Mouse (Mus musculus) thymus, adult 2 months (tissue): ENCODE results near the gene Mad2l2. TPM values are rescaled to one million over a fixed set of nuclear protein-coding genes. Genes with fewer than 3 reads are reported as not detected.

Source experiments
- DNase-seq: peaks from one replicate; pipeline ENCODE4 v3.0.0; 2021
- H3K27ac ChIP-seq: fragments of 200-500 bp; 2 replicates; pipeline ENCODE4 v1.5.1; 2012; ENCODE audit warnings: low read length, control low read depth; ENCODE audit not compliant: control insufficient read depth, insufficient read depth
- H3K27me3 ChIP-seq: fragments of 200-500 bp; 2 replicates; pipeline ENCODE4 v1.6.1; 2012; ENCODE audit warnings: mild to moderate bottlenecking, low read length, moderate library complexity, mixed read lengths; ENCODE audit not compliant: control insufficient read depth, insufficient read depth
- H3K36me3 ChIP-seq: fragments of 200-500 bp; 2 replicates; pipeline ENCODE4 v1.6.1; 2012; ENCODE audit warnings: mild to moderate bottlenecking, low read length, moderate library complexity; ENCODE audit not compliant: control insufficient read depth, insufficient read depth
- H3K4me1 ChIP-seq: fragments of 200-500 bp; replicated peaks from 2 replicates; pipeline ENCODE4 v1.6.1; 2012; ENCODE audit warnings: low read length; ENCODE audit not compliant: control insufficient read depth, insufficient read depth
- H3K4me3 ChIP-seq: fragments of 200-500 bp; 2 replicates; pipeline ENCODE4 v1.5.1; 2012; ENCODE audit warnings: mild to moderate bottlenecking, low read length, control low read depth, moderate library complexity; ENCODE audit not compliant: control insufficient read depth, insufficient read depth
- CTCF ChIP-seq: fragments of 200-500 bp; IDR thresholded peaks from 2 replicates; pipeline ENCODE4 v1.5.1; 2012; ENCODE audit warnings: mild to moderate bottlenecking, control low read depth, low read length, moderate library complexity, borderline replicate concordance; ENCODE audit not compliant: control insufficient read depth, poor library complexity, insufficient read depth; ENCODE audit errors: extremely low read depth
- POLR2A ChIP-seq: fragments of 200-500 bp; IDR thresholded peaks from 2 replicates; pipeline ENCODE4 v1.6.1; 2012; ENCODE audit warnings: mild to moderate bottlenecking, low read length, control low read depth, moderate library complexity; ENCODE audit not compliant: control insufficient read depth, poor library complexity, insufficient read depth; ENCODE audit errors: extremely low read depth
- WGBS: fragments of 180-500 bp; shearing (Covaris S2); methylation state at CpG from one replicate; pipeline ENCODE4 v1.1.7; 2018; 5-methylcytosine and 5-hydroxymethylcytosine counted together
- polyA plus RNA-seq: library from polyadenylated mRNA; depleted of rRNA; stranded (reverse); fragments of >200 nt; gene quantifications from 2 replicates; pipeline ENCODE4 v1.2.3, GENCODE M21; 2012

Mad2l2 gene
- polyA plus RNA-seq, 1 experiment = 37.7 TPM

- DNase-seq = peak; percentile 77
- WGBS = 1% methylated on average over 29 of the region's 29 CpGs
- no peak for TF ChIP-seq POLR2A
- TF ChIP-seq CTCF = peak; percentile 85
- no peak overlapping the region for H3K27ac ChIP-seq
- H3K36me3 ChIP-seq = no peaks in the 10 kb centered on the region
- H3K4me3 ChIP-seq = peak overlapping the region; percentile 8; the same call in 1 of the 2 replicates
- H3K4me1 ChIP-seq = peaks cover 9% of the 10 kb centered on the region
- peaks cover 19% of the 10 kb centered on the region; the same call in 1 of the 2 replicates for H3K27me3 ChIP-seq
These were observed 33.8 kb downstream of the Mad2l2 start for GRCm38 (mm10) chr4:148164002-148164439.

GRCm38 (mm10) chr4:148164461-148164860, 34.3 kb downstream of the Mad2l2 start:
- WGBS = 10% methylated on average over 16 of the region's 16 CpGs
- H3K4me1 ChIP-seq = peaks cover 8% of the 10 kb centered on the region
- H3K27me3 ChIP-seq = peaks cover 19% of the 10 kb centered on the region; the same call in 1 of the 2 replicates

GRCm38 (mm10) chr4:148165551-148165950, 35.4 kb downstream of the Mad2l2 start:
- 17% methylated on average over 17 of the region's 17 CpGs for WGBS
- H3K36me3 ChIP-seq = no peaks in the 10 kb centered on the region
- H3K4me1 ChIP-seq = peaks cover 4% of the 10 kb centered on the region
- H3K4me3 ChIP-seq = no peak overlapping the region
- TF ChIP-seq POLR2A (no peak), CTCF (no peak)
- peaks cover 18% of the 10 kb centered on the region; the same call in 1 of the 2 replicates for H3K27me3 ChIP-seq
- no peak for DNase-seq
- H3K27ac ChIP-seq = no peak overlapping the region

More at GRCm38 (mm10) chr4:148164461-148164860, 34.3 kb downstream of the Mad2l2 start:
- Histone ChIP-seq H3K36me3 (no peaks in the 10 kb centered on the region), H3K27ac (no peak overlapping the region), H3K4me3 (no peak overlapping the region)
- DNase-seq = no peak
- TF ChIP-seq POLR2A (no peak), CTCF (no peak)

DNA sequence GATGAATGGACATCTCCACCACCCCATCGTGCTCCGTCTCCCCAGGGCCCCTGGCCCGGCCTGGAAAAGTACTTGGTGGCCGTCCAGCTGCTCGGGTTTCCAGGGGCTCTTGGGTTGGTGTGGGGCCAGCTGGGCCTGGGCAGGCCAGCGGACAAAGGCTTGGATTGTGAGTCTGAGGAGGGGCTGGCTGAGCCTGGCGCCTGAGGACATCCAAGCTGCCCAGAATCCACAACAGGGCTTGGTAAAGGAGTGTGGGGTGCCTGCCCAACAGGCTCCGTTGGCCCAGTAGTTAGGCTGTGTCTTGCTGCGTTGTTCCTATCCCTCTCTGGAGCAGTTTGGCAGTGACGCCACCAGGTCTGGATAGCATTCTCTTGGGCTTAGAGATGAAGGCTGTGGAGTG, 36.2 kb downstream of the Mad2l2 start:
- TF ChIP-seq CTCF (no peak), POLR2A (no peak)
- H3K27ac ChIP-seq = no peak overlapping the region
- 29% methylated on average over 10 of the region's 10 CpGs for WGBS
- H3K36me3 ChIP-seq = no peaks in the 10 kb centered on the region
- no peak for DNase-seq
- peaks cover 12% of the 10 kb centered on the region; the same call in 1 of the 2 replicates for H3K27me3 ChIP-seq
- H3K4me1 ChIP-seq = no peaks in the 10 kb centered on the region
- H3K4me3 ChIP-seq = no peak overlapping the region

DNA sequence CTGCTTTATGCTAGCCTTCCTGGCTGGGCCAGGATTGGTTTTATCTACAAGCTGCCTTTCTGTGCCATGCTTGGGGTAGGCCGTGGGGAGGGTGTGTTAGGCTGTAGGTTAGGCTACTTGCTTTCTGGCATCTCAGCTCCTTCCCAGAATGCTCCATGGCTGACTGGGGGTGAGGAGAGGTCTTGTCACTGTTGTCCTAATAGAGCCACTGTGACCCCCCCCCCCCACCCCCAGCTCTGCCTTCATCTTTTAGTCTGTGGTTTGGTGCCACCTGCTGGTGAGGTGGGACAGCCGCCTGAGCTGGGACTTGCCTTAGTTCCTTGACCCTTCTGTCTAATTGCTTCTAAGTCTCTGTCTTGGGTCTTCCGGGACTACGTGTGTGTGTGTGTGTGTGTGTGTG, 36.8 kb downstream of the Mad2l2 start:
- 11% methylated on average over 4 of the region's 4 CpGs for WGBS
- Histone ChIP-seq H3K27ac (no peak overlapping the region), H3K27me3 (peaks cover 12% of the 10 kb centered on the region; the same call in 1 of the 2 replicates), H3K4me3 (no peak overlapping the region), H3K36me3 (no peaks in the 10 kb centered on the region), H3K4me1 (no peaks in the 10 kb centered on the region)
- TF ChIP-seq CTCF (peak; percentile 73; the same call in 1 of the 2 replicates), POLR2A (no peak)
- peak; percentile 69 for DNase-seq

DNA sequence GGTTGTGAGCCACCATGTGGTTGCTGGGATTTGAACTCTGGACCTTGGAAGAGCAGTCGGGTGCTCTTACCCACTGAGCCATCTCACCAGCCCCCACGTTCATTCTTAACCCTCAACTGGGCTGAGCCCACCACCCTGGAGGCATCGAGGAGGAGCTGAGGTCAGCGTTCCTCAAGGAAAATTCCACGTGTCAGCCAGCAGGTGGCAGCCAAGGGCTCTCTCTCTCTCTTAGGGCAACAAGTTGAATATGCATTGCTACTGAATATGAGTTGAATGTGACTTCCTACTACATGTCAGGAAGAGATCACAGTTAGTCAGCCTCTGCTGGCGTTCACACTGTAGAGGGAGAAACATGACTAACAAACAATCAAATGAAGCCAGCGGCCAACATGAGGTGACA, 38.1 kb downstream of the Mad2l2 start:
- peaks cover 16% of the 10 kb centered on the region; the same call in 1 of the 2 replicates for H3K27me3 ChIP-seq
- 16% methylated on average over 7 of the region's 7 CpGs for WGBS
- H3K4me3 ChIP-seq = no peak overlapping the region
- peak; percentile 67 for DNase-seq
- H3K36me3 ChIP-seq = no peaks in the 10 kb centered on the region
- peak; percentile 73; the same call in 1 of the 2 replicates for TF ChIP-seq CTCF
- no peak for TF ChIP-seq POLR2A
- no peaks in the 10 kb centered on the region for H3K4me1 ChIP-seq
- no peak overlapping the region for H3K27ac ChIP-seq
